Mouse (Mus musculus) mouse embryonic stem cell (cell line): ENCODE data around the gene Phka1.
"Not testable (repeated sequence)": the region's sequence is repeated elsewhere in the genome, so short reads cannot be mapped to it uniquely, and the experiment has no call there.

Experiments
- in situ Hi-C, 2 experiments: fragments of 300-500 bp; cut with MboI; formaldehyde crosslinking; loops; 1 replicate in 1 of 2; 3 replicates in 1 of 2; pipeline ENCODE4 v1.14.3; 2019 to 2020; ENCODE audit warnings: low sequenced_read_pairs in 2 of 2, low pct_unique_long_range_greater_than_20kb in 1 of 2, mixed read lengths in 1 of 2; ENCODE audit not compliant: unreplicated experiment in 1 of 2

Gene Phka1

DNA sequence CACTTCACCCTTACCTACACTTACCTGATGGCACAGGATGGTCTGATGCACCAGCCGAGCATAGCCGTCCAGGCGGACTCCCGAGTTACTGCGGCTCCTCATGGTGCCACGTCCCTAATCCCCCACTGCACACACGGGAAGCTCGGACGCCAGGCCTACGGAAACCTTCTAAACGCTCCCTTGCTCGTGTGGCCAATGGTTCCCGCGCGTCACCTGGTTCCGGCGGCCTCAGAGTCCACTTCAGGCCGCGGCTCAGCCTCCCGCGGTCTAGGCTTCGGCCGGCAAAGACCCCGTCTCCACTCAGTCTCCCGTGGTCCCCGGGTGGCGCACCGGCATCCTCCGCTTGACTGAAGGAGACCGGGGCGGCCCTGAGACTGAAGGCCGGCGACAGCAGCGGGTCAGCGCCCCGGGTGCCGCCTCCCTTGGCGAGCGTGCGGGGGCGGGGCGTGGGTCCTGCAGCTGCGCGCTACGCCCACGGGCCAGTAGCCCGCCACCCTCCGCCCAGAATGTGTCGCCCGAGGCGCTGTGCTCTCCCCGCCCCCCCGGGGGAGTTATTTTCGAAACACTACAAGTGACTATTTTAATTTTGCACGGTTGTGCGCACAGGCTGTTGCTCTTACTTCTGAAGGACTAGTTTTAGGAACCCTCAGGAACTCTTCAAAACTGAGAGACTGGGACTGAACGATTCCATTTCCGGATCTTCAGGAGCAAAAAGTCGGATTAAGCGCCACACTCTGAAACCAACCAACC, at the start of gene Phka1:
Gene Phka1, minus strand, starts transcription at position 424 of the 750 bp plus-strand sequence.
- in situ Hi-C loops, result no loop called here

DNA sequence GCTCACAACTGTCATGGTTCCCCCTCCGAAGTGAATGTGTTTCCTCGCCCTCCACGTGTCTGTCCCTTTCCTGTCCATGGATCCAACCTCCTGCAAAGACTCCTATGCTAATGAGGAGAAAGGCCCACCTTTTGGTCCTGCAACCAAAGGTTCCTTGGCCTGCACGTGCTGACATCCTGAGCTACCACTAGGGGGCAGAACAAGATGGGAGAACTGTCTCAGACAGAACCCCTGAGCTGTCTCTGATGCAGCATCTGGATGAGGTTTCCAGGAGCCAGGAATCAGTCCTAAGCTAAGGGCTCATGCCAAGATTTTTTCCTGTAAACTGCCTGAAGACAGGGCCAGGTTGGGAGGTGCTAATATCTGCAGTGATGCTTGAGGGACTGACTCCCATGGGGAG, 45.2 kb upstream of the Phka1 start:
- in situ Hi-C loops, result not testable (repeated sequence)

DNA sequence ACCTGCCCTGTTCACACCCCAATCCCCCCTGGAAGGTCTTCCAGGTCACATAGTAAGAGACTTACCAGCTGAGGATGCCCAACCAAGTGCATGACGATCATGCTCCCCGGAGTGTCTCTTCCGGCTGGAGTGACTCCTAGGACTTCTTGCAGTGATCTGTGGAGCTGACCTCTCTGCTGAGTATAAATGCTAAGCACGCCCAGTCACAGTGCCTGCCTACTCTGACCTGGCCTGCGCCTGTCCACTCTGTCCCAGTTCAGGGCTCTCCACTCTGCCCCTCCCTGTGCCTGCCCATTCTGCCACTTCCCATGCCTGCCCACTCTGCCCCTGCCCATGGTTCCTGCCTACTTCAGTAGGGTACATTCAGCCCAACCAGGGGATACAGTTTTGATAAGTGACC, 42.8 kb upstream of the Phka1 start, which contains the start of gene Gm3880:
Gene Gm3880, minus strand, starts transcription at position 101 of the 400 bp plus-strand sequence.
- in situ Hi-C loops, result not testable (repeated sequence)

DNA sequence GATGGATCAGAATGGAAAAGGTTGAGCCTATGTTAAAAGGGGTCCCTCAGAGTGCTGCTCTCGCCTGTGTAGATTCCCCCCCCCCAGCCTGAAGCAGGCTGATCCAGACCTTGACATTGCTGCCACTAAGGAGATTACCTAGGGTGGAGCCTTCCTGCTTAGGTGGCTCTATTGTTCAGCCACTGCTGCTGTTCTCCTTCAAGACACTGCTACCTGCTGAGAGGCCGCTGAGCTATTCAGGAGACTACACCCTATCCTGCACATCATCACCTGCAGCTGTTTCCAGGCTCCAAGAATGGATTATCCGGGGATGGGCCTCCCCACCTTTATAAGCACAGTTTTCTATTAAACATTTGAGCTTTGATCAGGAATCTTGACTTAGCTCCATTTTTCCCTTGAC, 40.7 kb upstream of the Phka1 start:
- in situ Hi-C loops, result not testable (repeated sequence)

DNA sequence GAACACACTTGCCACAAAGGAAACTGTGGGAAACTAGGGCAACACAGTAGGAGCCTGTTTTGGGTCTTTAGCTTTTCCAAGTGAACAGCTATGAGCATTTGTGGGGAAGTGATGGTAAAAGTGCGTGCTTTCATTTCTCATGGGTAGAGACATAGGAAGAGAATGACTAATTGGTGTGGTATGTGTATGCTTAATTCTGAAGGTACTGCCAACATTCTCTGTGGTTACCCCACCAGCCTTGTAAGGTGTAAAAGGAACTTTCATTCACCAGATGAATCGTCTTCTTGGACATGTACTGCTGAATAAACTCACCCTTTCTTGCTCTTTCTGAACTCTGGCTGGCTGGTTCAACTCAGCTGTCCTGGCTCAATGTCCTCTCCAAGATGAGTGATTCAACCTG, 22.6 kb upstream of the Phka1 start:
- in situ Hi-C loops, result no loop called here

DNA sequence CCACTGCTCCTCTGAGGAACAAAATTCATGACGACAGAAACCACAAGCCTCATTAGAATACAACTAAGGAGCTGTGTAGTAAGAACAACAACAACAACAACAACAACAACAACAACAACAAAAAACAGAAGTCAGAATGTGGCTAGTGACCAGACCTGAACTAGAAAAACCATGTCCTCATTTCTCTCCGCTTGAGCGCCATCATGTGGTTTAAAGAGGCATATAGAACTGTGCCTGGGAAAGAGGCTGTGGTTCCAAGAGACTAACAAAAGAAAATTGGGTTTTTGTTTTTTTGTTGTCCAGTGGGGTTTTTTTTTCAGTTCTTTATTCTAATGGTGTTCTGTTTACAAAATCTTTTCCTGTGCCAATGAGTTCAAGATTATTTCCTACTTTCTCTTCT, 16.7 kb upstream of the Phka1 start:
- in situ Hi-C loops, result no loop called here

DNA sequence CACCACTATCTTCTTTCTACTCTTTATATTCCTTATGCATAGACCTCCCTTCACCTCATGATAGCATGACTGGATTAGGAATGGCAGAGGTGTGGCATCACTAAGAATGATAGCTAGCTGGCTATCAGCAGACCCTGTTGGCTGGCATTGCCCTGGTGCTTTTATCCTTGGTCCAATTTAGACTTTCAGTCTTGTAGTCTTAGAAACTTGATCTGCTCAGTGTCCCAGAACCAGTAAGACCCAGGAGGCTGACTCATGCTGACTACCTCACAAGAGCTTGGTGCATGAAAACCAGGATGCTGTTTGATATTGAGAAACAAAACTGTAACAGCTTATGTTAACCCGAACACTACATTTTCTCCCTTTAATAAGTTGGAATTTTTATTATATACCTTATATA, 1.6 kb upstream of the Phka1 start:
- in situ Hi-C loops, result no loop called here

DNA sequence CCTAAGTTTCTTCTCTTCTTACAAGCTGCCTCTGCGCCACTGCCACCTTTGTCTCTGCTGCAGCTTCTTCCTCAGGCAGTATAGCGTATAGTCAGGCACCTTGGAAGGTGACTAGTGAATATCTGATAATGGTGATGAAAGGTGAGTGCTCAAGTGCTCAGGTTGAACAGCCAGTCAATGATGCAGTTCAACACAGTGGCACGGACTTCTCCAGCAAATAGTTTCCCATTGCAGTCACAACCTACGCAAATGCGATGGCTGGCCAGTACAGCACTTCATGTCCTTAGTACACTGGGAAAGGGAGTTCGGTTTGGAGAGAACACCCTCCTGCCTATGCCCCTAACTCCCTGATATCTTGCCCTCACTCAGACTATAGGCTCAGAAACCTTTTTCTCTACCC, 1.1 kb upstream of the Phka1 start:
- in situ Hi-C loops, result no loop called here

DNA sequence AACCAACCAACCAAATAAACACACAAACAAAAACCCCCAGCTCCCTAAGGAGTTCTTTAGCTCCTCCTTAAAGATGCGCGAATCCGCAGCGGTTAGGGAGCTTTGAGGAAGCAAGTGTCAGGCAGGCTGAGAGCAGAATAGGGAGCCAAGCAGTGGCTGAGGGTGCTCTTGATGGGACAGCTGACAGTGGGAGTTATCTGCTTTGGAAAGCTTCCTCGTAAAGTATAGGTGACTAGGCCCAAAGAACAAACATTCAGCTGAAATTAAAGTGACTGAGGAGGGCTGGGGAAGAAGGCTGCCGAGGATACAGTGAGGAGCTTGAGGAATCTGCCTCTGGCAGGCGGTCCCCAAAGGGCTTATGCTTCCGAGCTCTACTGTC, 516 bp upstream of the Phka1 start:
- in situ Hi-C loops, result no loop called here

DNA sequence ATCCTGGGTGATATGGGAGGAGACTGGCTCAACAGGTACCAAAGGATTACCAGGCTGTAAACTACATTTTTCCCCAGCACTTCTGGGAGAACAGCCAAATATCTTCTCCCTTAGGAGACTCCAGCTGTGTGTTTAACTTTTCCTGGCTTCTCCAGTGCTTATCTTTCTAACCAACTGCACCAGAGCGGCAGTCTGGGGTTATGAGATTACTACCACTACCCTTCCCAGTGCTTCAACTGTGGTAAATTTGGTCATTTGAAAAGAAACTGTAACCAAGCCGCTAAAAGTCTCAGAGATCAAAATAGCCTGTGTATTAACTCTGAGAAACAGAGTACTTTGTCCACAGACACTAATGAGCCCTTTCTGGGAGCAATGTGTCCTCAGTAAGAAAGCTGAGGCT, 42.8 kb downstream of the Phka1 start:
- in situ Hi-C loops, result no loop called here

DNA sequence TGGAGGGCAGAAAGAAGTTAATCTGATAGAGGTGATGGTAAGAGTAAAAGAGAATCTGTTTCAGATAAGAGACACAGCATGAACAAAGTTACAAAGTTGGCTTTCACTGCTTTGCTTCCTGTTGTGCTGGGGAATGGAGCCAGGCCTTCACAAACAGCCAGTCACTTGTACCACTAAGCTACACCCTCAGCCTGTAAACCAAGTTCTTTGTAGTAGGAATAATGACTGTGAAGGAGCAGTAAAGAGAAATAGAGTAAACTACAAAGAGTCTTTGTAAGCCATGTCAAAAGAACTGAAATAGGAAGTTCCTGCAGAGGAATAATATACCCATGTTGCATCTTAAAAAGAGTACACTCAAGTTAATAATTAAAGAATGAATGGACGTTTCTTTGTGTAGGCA, 55.5 kb downstream of the Phka1 start:
- in situ Hi-C loops, result no loop called here

DNA sequence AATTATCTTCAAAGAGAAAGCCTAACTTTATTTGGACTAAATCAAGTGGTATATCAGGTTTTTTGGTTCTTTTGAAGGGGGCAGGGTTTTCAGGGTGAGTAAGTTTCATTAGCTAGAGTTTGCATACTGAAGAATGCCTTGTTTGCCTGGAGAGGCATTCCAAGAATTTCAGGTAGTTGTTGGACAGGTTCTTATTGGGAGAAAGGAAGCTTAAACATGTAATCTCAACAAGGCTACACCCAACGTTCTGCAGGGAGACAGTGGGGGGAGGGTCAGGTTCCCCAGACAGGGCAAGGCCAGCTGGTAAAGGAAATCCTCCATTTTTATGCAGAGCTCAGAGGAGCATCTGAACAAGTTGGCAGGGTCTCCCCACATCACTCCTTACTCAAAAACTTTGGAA, 72.9 kb downstream of the Phka1 start:
- in situ Hi-C loops, result no loop called here

DNA sequence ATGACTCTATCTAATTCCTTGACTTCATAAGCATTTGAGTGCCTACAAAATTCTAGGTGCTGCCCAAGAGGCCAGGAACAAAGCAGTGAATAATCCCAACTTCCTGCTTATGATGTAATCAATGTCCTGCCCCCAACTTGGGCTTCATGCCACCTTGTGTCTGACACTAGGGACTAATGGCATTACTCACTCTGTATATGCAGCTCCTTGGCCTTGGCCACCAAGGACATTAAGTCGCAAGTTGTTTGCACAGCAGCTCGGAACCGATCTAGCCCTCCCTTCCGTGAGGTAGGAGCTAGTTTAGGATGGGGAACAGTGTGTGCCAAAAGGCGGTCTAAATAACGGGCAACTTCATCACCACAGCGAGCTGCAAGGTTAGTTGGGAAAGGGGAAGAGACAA, 87.1 kb downstream of the Phka1 start:
- in situ Hi-C loops, result no loop called here

DNA sequence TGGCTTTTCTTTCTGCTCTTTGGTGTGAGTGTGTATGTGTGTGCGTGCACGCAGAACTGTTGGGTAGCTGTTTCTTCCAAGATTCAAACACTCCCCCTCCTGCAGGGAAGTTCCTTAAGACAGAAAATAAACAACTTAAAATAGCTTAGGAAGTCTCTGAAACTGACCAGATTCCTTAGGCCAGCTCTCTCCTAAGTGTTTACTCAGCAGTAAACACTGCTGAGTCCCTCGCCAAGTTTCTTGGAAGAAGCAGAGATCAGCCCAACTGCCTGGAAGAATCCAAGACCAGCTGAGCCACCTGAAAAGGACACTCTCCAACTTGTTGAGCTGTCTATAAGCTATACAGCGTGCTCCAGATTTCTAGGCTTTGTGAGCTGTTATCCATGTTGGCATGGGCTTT, 134.8 kb downstream of the Phka1 start:
- in situ Hi-C loops, result no loop called here

DNA sequence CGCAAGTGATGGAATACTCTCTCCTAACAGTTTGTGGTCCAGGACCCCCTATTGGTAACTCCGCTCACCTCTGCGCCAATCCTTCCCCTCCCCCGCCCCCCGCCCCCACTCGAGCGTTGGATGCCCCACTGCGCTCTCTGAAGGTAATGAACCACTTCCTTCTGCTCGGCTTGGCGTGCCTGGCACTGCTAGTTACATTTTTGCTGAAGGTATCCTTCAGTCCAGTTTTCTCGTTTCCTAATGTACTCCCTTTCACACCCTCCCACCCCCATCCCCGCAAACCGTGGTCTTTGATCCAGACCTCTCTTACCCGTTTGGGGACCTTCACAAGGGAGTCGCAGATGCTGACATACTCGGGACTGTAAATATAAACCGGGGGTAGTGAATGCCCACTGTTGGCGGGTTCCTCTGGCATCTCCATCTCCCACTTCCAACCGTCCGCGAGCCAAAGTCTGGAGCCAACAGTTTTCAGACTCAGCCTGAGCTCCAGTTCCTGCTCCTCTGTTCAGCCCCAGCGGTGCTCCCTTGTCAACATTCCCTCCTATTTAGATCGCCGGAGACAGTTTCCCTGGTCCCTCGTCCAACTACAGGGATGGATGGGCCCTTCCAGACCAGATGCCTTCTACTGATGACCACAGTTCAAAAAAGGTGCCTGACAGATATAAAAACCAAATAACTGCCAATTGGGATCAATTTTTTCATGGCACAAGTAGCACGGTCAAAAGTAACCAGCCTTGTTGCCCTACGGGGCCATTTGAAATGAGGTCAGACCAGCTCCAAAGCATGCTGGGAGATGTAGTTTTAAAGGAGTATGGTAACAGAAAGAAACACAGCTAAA, 139.2 kb downstream of the Phka1 start, which contains the start of gene Hdac8:
Gene Hdac8, minus strand, starts transcription at position 716 of the 838 bp plus-strand sequence.
- in situ Hi-C loops, result loop anchor here in 1 of 2 experiments (5.0 kb wide), 1 partner anchor 152 kb away; no protein-coding TSS in a partner anchor

DNA sequence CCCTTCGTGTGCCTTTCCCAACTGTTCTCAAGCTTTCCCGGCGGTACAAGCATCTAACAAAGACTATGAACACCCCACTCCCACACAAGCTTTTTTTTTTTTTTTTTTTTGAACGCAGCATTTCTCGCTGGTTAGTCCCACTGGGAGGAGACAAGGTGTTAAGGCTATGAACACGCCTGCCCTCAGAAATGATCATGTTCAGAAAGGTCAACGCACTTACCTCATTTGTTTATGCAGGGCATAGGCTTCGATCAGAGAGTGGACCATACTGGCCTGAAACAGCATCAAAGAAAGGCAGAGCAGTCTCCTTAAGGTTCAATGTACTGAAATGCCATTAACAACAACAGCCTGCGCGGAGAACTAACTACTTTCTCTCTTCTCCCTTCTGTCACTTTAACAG, 139.9 kb downstream of the Phka1 start:
- in situ Hi-C loops, result loop anchor here in 1 of 2 experiments (5.0 kb wide), 1 partner anchor 153 kb away; no protein-coding TSS in a partner anchor

DNA sequence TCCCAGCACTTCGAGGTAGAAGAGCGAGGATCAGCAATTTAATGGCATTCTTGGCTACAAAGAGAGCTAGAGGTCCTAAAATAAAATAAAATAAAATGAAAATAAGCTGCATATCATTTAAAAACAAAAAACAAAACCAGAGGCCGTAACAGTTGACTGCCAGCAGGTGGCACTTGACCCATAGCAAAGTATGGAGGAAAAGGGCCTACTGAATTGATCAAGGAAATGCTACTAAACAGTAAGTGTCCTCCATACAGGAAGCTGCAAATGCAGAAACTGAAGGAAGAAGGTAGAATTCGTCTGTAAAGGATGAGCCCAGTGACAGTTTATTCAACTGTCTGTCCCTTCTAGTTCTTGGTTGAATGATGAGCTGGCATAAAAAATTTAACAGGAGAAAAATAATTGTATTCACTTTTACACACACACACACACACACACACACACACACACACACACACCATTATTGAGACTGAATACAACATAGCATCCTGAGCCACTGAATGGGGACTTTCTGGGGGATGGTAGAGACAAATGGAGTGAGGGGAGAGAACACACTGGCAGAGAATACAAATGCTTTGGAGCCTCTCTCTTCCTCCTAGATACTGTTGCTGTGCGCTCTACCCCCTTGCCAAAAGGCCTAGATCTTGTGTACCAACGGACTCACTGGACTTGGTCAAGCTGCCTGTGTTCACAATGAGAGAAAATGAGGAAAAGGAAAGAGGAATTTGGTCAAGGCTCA, 149.9 kb downstream of the Phka1 start:
- in situ Hi-C loops, result no loop called here

DNA sequence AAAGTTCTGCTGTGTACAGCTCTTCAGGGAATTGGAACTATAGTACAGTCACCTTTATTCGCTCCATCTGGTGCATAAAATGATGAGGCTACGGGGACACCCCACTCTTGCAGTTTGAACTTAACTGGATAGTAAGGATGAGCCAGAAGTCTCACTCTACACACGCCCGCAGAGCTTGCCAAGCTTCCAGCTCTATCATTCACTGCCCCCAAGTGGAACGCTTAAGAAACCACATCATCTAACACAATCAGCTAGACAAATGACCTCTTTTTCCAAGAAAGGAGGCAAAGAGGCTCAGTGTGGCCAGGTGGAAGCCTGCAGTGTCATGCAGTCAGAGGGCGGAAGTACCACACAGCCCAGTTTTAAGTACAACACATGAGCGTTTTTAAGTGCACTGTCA, 158.5 kb downstream of the Phka1 start:
- in situ Hi-C loops, result no loop called here

DNA sequence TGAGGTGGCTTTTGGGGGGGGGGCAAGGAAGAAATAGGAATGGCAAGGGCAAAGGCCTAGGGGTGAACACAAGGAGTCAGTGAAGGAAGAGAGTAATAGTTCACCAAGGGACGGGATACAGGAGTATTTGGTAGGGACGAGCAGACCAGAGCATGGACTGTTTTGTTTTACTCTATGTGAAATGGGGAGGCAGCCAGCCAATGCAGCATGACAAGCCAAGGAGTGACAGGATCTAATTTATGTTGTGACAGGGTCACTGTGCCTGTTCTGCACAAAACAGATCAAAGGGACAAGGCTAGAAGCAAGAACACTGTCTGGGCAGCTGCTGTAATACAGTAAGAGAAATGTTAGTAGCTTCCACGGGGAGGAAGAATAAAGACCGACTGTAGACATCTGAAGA, 164.4 kb downstream of the Phka1 start:
- in situ Hi-C loops, result loop anchor here (5.0 to 10.0 kb wide), 2 partner anchors 242 to 245 kb away; no protein-coding TSS in a partner anchor
